Mouse (Mus musculus) thymus, adult 2 months (tissue): Measurements from ENCODE around the gene Neurod4.

Source experiments
- CTCF ChIP-seq: fragments of 200-500 bp; IDR thresholded peaks from 2 replicates; pipeline ENCODE4 v1.5.1; 2012; ENCODE audit warnings: mild to moderate bottlenecking, control low read depth, low read length, moderate library complexity, borderline replicate concordance; ENCODE audit not compliant: control insufficient read depth, poor library complexity, insufficient read depth; ENCODE audit errors: extremely low read depth
- POLR2A ChIP-seq: fragments of 200-500 bp; IDR thresholded peaks from 2 replicates; pipeline ENCODE4 v1.6.1; 2012; ENCODE audit warnings: mild to moderate bottlenecking, low read length, control low read depth, moderate library complexity; ENCODE audit not compliant: control insufficient read depth, poor library complexity, insufficient read depth; ENCODE audit errors: extremely low read depth

DNA sequence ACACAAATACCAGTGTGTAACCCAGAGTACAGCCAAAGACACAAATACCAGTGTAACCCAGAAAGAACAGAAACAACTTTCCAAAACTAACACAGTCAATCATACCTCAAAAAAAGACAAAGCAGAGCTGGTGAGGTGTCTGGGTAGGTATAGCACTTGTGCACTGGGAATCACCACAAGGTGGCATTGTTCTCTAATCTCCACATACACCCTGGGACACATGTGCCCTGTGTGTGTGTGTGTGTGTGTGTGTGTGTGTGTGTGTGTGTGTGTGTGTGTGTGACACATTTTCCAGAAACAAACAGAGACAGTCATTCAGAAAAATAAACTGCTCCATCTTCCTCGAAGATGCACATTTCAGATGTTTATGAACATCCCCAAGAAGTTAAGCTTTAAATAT, 33.5 kb upstream of the Neurod4 start:
- no peak for TF ChIP-seq CTCF
- no peak for TF ChIP-seq POLR2A
